Mouse (Mus musculus) liver, embryonic 15.5 days (tissue): ENCODE measurements around the gene Fcgr3. TPM values are rescaled to one million over a fixed set of nuclear protein-coding genes. Genes with fewer than 3 reads are reported as not detected.
A peak's percentile ranks its signal among the peaks of the same experiment; 100 is the strongest.

Source experiments
- ATAC-seq: fragments of 200-750 bp; cut with Nextera tagmentation; 2 replicates; pipeline ENCODE4 v1.8.0; 2017; ENCODE audit warnings: moderate number of reproducible peaks, mild to moderate bottlenecking, moderate library complexity; ENCODE audit not compliant: insufficient read depth
- H3K27ac ChIP-seq: fragments of 300-500 bp; sonication (generic); replicated peaks from 2 replicates; pipeline ENCODE4 v1.5.1; 2015; ENCODE audit warnings: mild to moderate bottlenecking, inconsistent platforms
- H3K27me3 ChIP-seq: fragments of 300-500 bp; sonication (generic); 2 replicates; pipeline ENCODE4 v1.6.1; 2015; ENCODE audit warnings: mild to moderate bottlenecking, inconsistent platforms
- H3K36me3 ChIP-seq: fragments of 300-500 bp; sonication (generic); replicated peaks from 2 replicates; pipeline ENCODE4 v1.6.1; 2015; ENCODE audit warnings: moderate library complexity, mild to moderate bottlenecking, inconsistent platforms
- H3K4me1 ChIP-seq: fragments of 300-500 bp; sonication (generic); replicated peaks from 2 replicates; pipeline ENCODE4 v1.6.1; 2015; ENCODE audit warnings: inconsistent platforms
- H3K4me2 ChIP-seq: fragments of 300-500 bp; sonication (generic); 2 replicates; pipeline ENCODE4 v1.6.1; 2015; ENCODE audit warnings: moderate library complexity, mild to moderate bottlenecking, inconsistent platforms
- H3K4me3 ChIP-seq: fragments of 300-500 bp; sonication (generic); replicated peaks from 2 replicates; pipeline ENCODE4 v1.5.1; 2015; ENCODE audit warnings: mild to moderate bottlenecking, inconsistent platforms
- H3K9ac ChIP-seq: fragments of 300-500 bp; sonication (generic); 2 replicates; pipeline ENCODE4 v1.6.1; 2015; ENCODE audit warnings: moderate library complexity, mild to moderate bottlenecking, inconsistent platforms
- H3K9me3 ChIP-seq: fragments of 300-500 bp; sonication (generic); replicated peaks from 2 replicates; pipeline ENCODE4 v1.6.1; 2016; ENCODE audit warnings: inconsistent platforms
- WGBS: fragments of 180-500 bp; shearing (Covaris S2); methylation state at CpG from one replicate; pipeline ENCODE4 v1.1.7; 2015; ENCODE audit warnings: mixed read lengths; ENCODE audit not compliant: insufficient replicate concordance; 5-methylcytosine and 5-hydroxymethylcytosine counted together
- microRNA-seq: library from miRNA; unstranded; fragments of <30 nt; microRNA quantifications from one replicate; pipeline ENCODE4, GENCODE M21; 2016
- polyA plus RNA-seq: library from polyadenylated mRNA; unstranded; fragments of >200 nt; fragmentation: Nextera tagmentation; extraction: Ambion mirVana; gene quantifications from 2 replicates; pipeline ENCODE4 v1.2.1, GENCODE M21; 2015

The Fcgr3 gene
- polyA plus RNA-seq, 1 experiment from 2014 or later: 27.2 TPM

DNA sequence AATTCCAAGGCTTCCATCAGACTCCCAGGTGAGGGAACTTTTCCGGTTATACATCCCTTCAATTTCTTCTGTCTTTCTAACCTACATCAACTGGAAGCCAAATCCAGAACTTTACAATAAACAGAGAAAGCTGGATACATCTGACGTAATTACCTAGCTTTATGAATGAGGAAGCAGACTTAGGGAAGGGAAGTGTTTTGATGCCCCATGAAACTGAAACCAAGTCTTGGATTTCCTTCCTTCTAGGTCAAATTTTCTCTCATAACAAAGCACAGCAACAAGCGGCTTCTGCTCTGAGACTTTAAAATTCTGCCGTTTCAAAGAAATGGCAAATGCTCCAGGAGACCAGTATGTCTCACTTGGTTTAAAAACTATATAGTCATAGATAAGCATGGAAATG, 58.4 kb downstream of the Fcgr3 start:
- H3K4me1 ChIP-seq: 0 out of 2 replicates have a peak, but pooled peaks cover 5% of the 10 kb centered on the region
- no peak overlapping the region for H3K4me3 ChIP-seq
- ATAC-seq: no peak
- H3K9me3 ChIP-seq: no peaks in the 10 kb centered on the region
- no peaks in the 10 kb centered on the region for H3K27me3 ChIP-seq
- H3K27ac ChIP-seq: no peak overlapping the region
- WGBS: 41% methylated on average over 4 of the region's 4 CpGs
- H3K4me2 ChIP-seq: no peak overlapping the region
- H3K9ac ChIP-seq: no peak overlapping the region
- H3K36me3 ChIP-seq: no peaks in the 10 kb centered on the region

DNA sequence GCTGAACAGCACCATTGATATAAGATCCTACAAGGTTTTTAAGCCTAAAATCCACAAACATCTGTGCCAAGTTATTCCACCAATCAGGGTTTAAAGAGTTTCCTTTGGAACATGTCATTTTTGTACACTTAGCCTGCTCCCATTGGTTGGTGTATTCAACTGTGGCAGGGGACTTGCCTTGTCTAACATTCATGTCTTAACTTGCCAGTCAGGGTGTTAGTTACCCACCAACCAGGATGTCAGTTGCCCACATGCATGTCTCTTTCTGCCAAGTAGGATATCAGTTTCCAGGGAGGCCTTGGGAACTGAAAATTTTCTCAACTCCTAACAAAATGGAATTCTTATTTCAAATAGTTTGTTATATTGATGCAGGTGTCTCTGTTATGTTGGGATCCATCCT, 59.1 kb downstream of the Fcgr3 start:
- H3K36me3 ChIP-seq: no peaks in the 10 kb centered on the region
- ATAC-seq: no peak
- no peak overlapping the region for H3K9ac ChIP-seq
- 0 out of 2 replicates have a peak, but pooled peaks cover 5% of the 10 kb centered on the region for H3K4me1 ChIP-seq
- H3K4me2 ChIP-seq: no peak overlapping the region
- no peak overlapping the region for H3K4me3 ChIP-seq
- no peaks in the 10 kb centered on the region for H3K27me3 ChIP-seq
- no peaks in the 10 kb centered on the region for H3K9me3 ChIP-seq
- no peak overlapping the region for H3K27ac ChIP-seq

DNA sequence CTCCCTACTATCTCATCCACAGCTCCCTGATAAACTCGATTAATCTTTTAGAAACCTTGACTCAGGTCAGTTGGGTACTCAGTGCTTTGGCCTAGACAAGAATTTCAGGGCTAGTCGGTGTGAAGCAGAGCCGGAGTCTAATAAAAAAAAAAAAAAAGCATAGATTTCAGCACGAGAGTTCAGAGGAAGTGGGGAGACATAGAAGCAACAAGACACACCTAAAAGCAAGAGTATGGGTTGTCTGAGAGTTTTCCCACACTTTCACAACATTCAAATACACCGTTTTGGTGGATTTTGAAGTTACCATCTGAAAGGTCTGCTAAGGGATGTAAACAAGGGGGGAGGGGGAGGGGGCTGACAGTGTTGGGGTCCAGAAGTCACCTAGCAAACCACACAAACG, 59.7 kb downstream of the Fcgr3 start:
- WGBS: 45% methylated on average over 6 of the region's 6 CpGs
- Histone ChIP-seq H3K4me3 (no peak overlapping the region), H3K9ac (no peak overlapping the region), H3K4me2 (no peak overlapping the region), H3K4me1 (0 out of 2 replicates have a peak, but pooled peaks cover 5% of the 10 kb centered on the region), H3K27ac (no peak overlapping the region), H3K36me3 (no peaks in the 10 kb centered on the region), H3K27me3 (no peaks in the 10 kb centered on the region), H3K9me3 (no peaks in the 10 kb centered on the region)
- no peak for ATAC-seq

Small RNA genes lying within 50 kb of the gene (microRNA-seq; reads per million reads assigned to microRNA genes)
- gene Gm27552: not detected
- not detected for gene Gm27844
- gene Mir6546: 10.1 reads per million, percentile 27 among the genes with 10 or more reads in this experiment

Other genes starting within 250 kb of the Fcgr3 start
- gene Atf6, start 197.2 kb downstream of the Fcgr3 start, polyA plus RNA-seq: 6.4 TPM in 2 replicates
- gene Gm26620, start 179.9 kb downstream of the Fcgr3 start, polyA plus RNA-seq: 0.30 TPM in 1 of 2 replicates, not detected in the other
- 19.7 and 20.5 TPM in 2 replicates for gene Dusp12, start 179.4 kb downstream of the Fcgr3 start, polyA plus RNA-seq
- 0.07 TPM in 1 of 2 replicates, not detected in the other for gene Fcrlb, start 152.0 kb downstream of the Fcgr3 start, polyA plus RNA-seq
- 0.46 and 0.48 TPM in 2 replicates for gene Fcrla, start 137.4 kb downstream of the Fcgr3 start, polyA plus RNA-seq
- gene Fcgr2b, start 88.4 kb downstream of the Fcgr3 start, polyA plus RNA-seq: 4.8 and 5.7 TPM in 2 replicates
- gene Fcgr4, start 46.0 kb downstream of the Fcgr3 start, polyA plus RNA-seq: 3.9 and 4.2 TPM in 2 replicates
- gene Cfap126, start 49.0 kb upstream of the Fcgr3 start, polyA plus RNA-seq: 1.7 and 2.6 TPM in 2 replicates
- gene Sdhc, start 85.7 kb upstream of the Fcgr3 start, polyA plus RNA-seq: 149 and 158 TPM in 2 replicates
- not detected in 2 replicates for gene Mpz, start 85.8 kb upstream of the Fcgr3 start, polyA plus RNA-seq
- 1.7 and 2.1 TPM in 2 replicates for gene Pcp4l1, start 131.3 kb upstream of the Fcgr3 start, polyA plus RNA-seq
- gene Nr1i3, start 149.0 kb upstream of the Fcgr3 start, polyA plus RNA-seq: 1.1 and 1.5 TPM in 2 replicates
- 15.8 and 16.2 TPM in 2 replicates for gene Tomm40l, start 157.6 kb upstream of the Fcgr3 start, polyA plus RNA-seq
- gene Apoa2, start 160.1 kb upstream of the Fcgr3 start, polyA plus RNA-seq: 6,467 and 6,641 TPM in 2 replicates
- 115 and 118 TPM in 2 replicates for gene Fcer1g, start 169.4 kb upstream of the Fcgr3 start, polyA plus RNA-seq
- 0.58 and 0.60 TPM in 2 replicates for gene Adamts4, start 185.5 kb upstream of the Fcgr3 start, polyA plus RNA-seq
- gene Ndufs2, start 186.5 kb upstream of the Fcgr3 start, polyA plus RNA-seq: 137 and 144 TPM in 2 replicates
- gene B4galt3, start 205.4 kb upstream of the Fcgr3 start, polyA plus RNA-seq: 21.9 and 23.5 TPM in 2 replicates
- 214 and 226 TPM in 2 replicates for gene Ppox, start 216.3 kb upstream of the Fcgr3 start, polyA plus RNA-seq
- gene Usp21, start 223.1 kb upstream of the Fcgr3 start, polyA plus RNA-seq: 24.9 and 28.5 TPM in 2 replicates
- 40.6 and 41.4 TPM in 2 replicates for gene Ufc1, start 230.1 kb upstream of the Fcgr3 start, polyA plus RNA-seq